Mouse (Mus musculus) liver, embryonic 14.5 days (tissue): Measurements from ENCODE around the gene Hist1h2bb.

Source experiments
- CTCF ChIP-seq: IDR thresholded peaks from 2 replicates; pipeline ENCODE4 v1.5.1; 2016; ENCODE audit warnings: antibody characterized with exemption, low read depth, control low read depth
- EP300 ChIP-seq: IDR thresholded peaks from 2 replicates; pipeline ENCODE4 v1.6.1; 2016; ENCODE audit warnings: antibody characterized with exemption, low read depth

GRCm38 (mm10) chr13:23763242-23763585 is 16.7 kb downstream of the Hist1h2bb start:
- TF ChIP-seq CTCF (no peak), EP300 (no peak)
